Mouse (Mus musculus) ovary, postnatal 36 days (tissue): ENCODE data around the gene Dmd.

Experiments used
- DNase-seq: peaks from one replicate; pipeline ENCODE4 v3.0.0; 2022; ENCODE audit warnings: low spot score, mixed read lengths

The Dmd gene

DNA sequence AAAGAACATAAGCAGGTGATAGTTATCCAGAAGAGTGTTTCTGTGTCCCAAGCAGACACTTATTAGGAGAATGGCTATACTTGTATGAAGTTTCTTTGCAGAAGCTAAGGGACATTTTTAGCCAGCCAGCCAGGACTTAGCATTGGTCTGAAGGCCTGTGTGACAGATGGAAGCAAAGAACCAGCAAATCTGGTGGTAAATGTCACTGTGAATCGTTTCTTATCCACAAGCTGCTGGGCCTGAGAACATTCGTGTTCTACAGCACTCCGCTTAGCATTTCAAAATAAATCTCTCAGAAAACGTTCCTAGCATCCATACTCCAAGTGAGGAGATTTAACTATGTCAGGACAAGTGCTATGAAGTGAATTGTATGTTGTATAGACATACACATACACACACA, 1486.9 kb downstream of the Dmd start:
- no peak for DNase-seq

DNA sequence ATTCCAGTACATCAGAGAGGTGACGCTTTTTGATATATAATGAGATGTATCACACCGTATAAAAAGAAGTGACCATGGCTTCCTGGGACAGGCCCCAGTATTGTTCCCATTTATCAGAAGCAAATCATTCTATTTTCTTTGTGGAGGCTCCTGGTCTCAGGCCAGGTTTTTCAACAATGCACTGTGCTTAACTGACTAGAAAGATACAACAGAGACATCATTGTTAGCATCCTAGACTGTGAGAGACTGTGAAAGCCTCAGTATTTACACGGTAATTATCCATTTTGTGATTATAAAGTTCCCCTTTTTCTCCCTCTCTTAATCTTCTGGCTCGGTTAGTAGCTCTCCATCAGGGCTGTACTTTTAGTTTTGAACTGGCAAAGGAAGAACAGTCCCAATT, 1487.9 kb downstream of the Dmd start:
- no peak for DNase-seq

- DNase-seq = no peak
Observed at GRCm38 (mm10) chrX:84442996-84443395, 1494.3 kb downstream of the Dmd start.

GRCm38 (mm10) chrX:84443985-84444384, 1495.3 kb downstream of the Dmd start:
- no peak for DNase-seq

DNA sequence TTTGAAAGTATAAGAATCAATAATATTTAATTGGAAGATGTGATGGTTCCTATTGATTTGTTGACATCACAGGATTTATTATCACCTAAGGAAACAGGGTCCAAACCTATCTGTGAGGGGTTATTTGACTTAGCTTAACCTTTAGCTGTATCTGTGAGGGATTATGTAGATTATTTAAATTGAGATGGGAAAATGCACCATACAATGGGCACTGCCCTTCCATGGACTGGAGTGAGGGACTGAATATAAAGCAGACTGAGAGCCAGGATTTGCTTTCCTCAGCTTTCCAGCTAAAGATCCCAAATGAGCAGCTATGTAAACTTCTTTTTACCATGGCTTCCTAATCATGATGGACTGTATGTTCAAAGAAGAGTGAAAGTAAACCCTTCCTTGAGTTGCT, 1496.0 kb downstream of the Dmd start:
- no peak for DNase-seq

DNA sequence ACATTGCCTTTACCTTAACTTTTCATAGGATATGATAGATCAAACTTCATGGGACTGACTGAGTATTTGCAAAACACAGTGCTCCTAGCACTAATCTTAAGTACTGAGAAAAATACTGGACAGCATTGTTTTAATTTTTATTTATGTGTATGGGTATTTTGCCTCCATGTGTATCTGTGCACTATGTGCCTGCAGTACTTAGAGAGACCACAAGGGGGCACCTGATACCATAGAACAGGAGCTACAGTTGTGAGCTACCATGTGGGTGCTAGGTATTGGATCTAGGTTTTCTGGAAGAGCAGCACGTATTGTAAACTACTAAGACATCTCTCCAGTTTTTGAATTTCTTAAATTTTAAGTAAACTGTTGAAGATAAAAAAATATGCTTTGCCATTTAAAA, 1505.8 kb downstream of the Dmd start:
- DNase-seq = no peak

- no peak for DNase-seq
Observed at GRCm38 (mm10) chrX:84514650-84515366, 1566.1 kb downstream of the Dmd start.

GRCm38 (mm10) chrX:84551995-84552394, 1603.3 kb downstream of the Dmd start:
- DNase-seq = no peak

GRCm38 (mm10) chrX:84553441-84553840, 1604.8 kb downstream of the Dmd start:
- no peak for DNase-seq

DNA sequence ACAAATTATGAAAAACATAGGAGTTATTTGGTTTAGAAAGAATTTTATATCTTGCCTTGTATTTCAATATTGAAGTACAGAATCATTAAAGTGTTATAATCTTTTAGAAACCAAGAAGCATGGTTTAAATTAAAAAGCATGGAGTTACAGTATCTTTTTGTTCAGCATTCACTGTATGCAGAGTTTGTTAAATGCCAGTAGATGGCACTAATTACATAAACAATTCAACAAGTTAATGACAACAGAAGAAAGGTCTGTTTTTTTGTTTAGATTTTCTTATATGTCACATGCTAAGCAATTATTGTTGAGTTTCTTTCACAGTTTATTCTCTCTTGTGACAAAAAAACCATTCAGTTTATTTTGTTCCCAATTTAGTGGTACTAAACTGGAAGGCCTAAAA, 1649.8 kb downstream of the Dmd start:
- DNase-seq = no peak

GRCm38 (mm10) chrX:84640446-84640845, 1691.8 kb downstream of the Dmd start:
- DNase-seq = no peak

GRCm38 (mm10) chrX:84747683-84748082, 1799.0 kb downstream of the Dmd start:
- DNase-seq = no peak

- no peak for DNase-seq
Observed at GRCm38 (mm10) chrX:84860012-84860647, 1911.5 kb downstream of the Dmd start.

DNA sequence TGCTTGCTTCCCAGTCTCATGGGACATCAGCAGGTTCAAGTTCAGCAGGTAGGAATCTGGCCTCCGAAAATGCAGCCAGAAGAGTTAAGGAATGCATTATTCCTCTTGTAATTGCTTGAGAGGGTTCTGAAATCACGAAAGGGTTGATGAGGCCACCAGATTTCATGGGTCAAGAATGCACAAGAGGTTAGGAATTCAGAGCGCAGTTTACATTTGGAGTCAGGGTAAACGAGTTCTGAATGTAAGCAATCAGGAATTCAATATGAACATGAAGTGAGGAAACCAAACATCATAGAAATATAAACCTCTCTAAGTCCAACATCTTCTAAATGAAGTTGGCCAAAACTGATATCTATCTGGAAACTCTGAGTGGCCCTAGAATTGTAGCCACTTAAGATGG, 1924.4 kb downstream of the Dmd start:
- no peak for DNase-seq

- DNase-seq = no peak
Observed at GRCm38 (mm10) chrX:84878125-84878524, 1929.5 kb downstream of the Dmd start.

DNA sequence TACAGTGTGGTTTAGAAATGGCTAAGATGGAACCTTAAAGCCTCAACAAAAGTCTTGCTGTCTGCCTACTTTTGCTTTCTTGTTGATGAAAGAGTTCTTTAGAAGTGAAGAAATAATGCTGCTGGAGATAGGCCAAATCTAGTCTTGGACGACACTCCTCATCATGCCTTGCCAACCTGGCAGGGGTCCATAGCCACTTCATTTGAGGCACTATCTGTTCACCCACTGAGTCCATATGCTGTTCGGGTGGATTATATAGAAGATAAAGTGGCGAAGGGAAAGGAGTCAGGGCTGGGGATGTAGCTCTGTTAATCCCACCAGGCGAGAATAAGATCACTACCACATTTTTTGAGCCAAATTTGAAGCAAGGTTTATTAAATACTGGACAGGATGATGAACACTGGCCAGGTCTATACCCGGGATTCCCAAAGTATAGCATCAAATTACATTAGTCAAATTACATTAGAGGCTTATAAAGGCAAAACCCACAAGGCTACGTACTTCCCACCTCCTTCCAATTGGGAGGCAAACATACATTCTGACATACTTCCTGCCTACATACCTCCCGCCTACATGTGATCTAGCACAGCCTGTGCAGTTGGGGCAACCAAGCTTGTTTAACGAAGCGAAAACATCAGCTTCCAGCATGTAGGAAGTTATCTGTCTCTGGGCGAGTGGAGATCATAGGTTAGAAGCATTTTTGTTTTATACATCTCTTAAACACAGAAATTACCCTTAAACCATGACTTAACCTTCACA, 1984.2 kb downstream of the Dmd start:
- DNase-seq = peak; percentile 3

DNA sequence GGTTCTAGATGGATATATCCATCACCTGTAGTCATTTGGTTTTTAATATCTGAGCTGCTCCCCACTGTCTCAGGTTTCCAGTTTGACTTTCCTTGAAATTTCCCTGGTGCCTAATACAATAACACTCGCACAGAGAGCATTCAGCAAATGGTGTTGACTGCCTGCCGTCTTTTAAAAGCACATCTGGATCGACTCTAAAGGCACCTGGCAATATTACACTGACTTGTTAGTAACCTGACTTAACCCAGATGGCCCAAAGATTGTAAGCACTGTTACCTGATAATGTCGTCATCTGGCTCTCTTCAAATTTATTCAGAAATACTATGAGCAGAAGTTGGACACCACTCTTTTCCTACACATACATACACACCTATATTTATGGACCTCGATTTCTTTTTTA, 2011.9 kb downstream of the Dmd start:
- DNase-seq = no peak

DNA sequence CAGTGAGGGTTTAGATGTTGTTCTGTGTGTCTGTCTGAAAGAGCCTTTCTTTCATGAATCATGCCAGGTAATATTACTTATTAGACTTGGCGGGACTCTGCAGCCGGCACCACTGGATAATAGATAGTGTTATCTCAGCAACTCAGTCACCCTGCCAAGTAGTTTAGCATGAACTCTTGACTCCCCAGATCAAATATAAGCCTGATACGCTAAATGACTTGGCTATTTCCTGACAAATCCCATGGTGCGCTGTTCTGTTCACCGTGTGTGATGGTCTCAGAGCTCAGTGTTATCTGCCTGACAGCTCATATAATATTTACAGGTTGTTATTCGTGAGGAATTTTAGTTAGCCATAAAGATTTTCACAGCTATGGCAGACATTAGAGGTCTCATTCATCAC, 2012.3 kb downstream of the Dmd start:
- no peak for DNase-seq

GRCm38 (mm10) chrX:85008304-85008703, 2059.6 kb downstream of the Dmd start:
- DNase-seq = no peak

DNA sequence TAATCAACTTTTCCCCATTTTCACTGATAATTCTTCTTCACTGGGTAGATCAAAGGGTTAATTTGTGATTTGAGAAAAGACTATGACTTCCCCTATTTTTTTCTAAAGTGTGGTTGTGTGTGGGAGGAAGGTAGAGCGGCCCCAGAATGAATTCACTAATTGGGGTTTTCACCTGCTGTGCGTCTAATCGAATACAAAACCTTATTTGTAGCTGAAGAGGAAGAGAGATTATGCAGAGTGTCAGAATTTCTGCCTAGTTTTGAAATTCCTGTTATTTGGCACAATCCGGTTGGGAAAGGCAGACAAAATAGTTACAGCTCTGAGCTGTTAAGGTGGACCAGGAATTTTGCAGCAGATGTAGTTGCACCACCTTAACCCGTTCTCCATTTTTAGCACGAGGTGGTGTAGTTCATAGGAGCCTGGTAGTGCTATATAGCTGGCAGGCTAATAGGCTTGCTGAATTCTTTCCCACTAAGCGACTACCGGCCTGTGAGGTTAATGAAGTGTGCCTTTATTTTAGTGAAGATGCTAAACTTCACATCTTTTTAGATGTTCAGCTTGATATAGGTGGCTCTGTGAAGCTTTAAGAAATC, 2092.9 kb downstream of the Dmd start:
- DNase-seq = no peak

DNA sequence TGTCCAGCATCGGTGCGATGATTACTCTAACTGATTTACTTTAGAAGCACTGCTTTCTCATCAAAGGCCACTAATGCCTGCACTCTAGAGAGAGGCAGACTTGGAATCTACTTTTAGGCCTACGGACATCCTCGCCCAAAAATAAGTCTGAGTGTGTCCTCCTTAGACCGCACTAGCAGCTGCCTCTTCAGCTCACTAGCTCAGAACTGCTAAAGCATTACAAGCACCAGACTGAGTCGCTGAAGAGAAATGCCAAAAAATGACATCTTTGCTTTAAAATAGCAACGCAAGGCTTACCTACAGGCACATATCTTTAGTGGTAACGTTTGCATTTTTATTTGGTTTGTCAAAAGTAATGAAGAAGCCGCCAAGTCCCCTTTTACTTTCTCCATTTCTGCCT, 2098.0 kb downstream of the Dmd start:
- DNase-seq = no peak

DNA sequence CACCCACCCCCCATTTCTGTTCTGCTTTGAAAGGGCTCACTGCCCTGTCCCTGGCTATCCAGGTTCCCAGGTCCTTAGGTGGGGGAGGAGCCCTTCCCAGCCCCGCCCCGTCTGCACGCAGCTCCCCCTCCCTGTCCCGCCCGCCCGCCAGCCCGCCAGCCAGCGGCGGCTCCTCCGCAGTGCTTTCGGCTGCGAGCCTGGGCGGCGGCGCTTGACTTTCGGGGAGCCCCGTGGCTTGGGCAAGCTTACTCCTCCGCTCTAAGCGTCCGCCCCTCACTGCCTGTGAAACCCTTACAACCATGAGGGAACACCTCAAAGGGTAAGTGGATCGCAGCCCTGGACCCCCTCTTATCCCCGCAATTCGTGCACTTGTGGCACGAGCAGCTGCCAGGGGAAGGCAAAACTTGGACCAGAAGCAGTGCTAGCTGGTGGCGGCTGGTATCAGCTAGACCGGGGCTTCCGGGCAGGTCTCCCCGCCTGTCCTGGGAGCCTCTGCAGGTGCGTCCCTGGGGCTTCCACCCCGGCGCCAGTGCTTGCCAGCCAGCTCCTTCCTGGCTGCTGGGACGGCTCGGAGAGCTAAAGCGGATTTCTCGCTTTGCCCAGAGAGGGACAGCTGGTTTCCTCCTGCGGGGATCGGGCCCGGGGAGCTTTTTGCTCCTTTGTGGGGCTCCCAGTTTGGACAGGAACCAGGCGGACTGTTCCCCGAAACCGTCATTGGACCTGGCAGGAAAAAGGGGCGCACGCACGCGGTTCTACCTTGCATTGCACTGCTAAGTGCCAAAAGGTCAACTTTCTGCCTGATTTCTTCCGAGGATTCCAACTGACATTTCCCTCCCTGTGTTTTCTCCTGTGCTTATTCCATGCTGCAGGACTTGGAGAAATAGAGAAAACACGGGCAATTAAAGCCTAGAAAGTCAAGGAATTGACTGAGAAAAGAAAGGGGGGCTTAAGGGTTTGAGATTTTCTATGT, 2099.8 kb downstream of the Dmd start:
- DNase-seq = peak; percentile 71
